Mouse (Mus musculus) stomach, embryonic 16.5 days (tissue): ENCODE results near the gene Lcmt2. TPM values are rescaled to one million over a fixed set of nuclear protein-coding genes. Genes with fewer than 3 reads are reported as not detected.

Experiments used
- ATAC-seq: fragments of 200-750 bp; cut with Nextera tagmentation; 2 replicates; pipeline ENCODE4 v1.8.0; 2017; ENCODE audit warnings: moderate number of reproducible peaks, moderate TSS enrichment; ENCODE audit not compliant: insufficient read depth, low FRiP score
- H3K27ac ChIP-seq: fragments of 300-500 bp; sonication (generic); 2 replicates; pipeline ENCODE4 v1.5.1; 2014; ENCODE audit warnings: low read length
- H3K27me3 ChIP-seq: fragments of 300-500 bp; sonication (generic); 2 replicates; pipeline ENCODE4 v1.6.1; 2014; ENCODE audit warnings: low read length, control low read depth, mixed read lengths; ENCODE audit not compliant: control insufficient read depth, insufficient read depth
- H3K36me3 ChIP-seq: fragments of 300-500 bp; sonication (generic); 2 replicates; pipeline ENCODE4 v1.6.1; 2014; ENCODE audit warnings: low read length; ENCODE audit not compliant: control insufficient read depth, insufficient read depth
- H3K4me1 ChIP-seq: fragments of 300-500 bp; sonication (generic); 2 replicates; pipeline ENCODE4 v1.6.1; 2014; ENCODE audit warnings: low read length, control low read depth, mixed read lengths; ENCODE audit not compliant: control insufficient read depth, insufficient read depth
- H3K4me2 ChIP-seq: fragments of 300-500 bp; sonication (generic); 2 replicates; pipeline ENCODE4 v1.6.1; 2014; ENCODE audit warnings: low read depth, low read length, mixed read lengths
- H3K4me3 ChIP-seq: fragments of 300-500 bp; sonication (generic); replicated peaks from 2 replicates; pipeline ENCODE4 v1.5.1; 2014; ENCODE audit warnings: mild to moderate bottlenecking, low read length
- H3K9ac ChIP-seq: fragments of 300-500 bp; sonication (generic); 2 replicates; pipeline ENCODE4 v1.6.1; 2014; ENCODE audit warnings: low read length
- H3K9me3 ChIP-seq: fragments of 300-500 bp; sonication (generic); replicated peaks from 2 replicates; pipeline ENCODE4 v1.6.1; 2016; ENCODE audit warnings: low read length, control low read depth; ENCODE audit not compliant: control insufficient read depth
- WGBS: fragments of 180-500 bp; shearing (Covaris S2); extraction: QIAGEN DNeasy Blood & Tissue Kit; methylation state at CpG from one replicate; pipeline ENCODE4 v1.1.7; 2014; 5-methylcytosine and 5-hydroxymethylcytosine counted together
- polyA plus RNA-seq: library from polyadenylated mRNA; unstranded; fragments of >200 nt; fragmentation: Nextera tagmentation; extraction: Ambion mirVana; gene quantifications from 2 replicates; pipeline ENCODE4 v1.2.1, GENCODE M21; 2015

The Lcmt2 gene
- 19.2 and 20.3 TPM in 2 replicates for polyA plus RNA-seq

DNA sequence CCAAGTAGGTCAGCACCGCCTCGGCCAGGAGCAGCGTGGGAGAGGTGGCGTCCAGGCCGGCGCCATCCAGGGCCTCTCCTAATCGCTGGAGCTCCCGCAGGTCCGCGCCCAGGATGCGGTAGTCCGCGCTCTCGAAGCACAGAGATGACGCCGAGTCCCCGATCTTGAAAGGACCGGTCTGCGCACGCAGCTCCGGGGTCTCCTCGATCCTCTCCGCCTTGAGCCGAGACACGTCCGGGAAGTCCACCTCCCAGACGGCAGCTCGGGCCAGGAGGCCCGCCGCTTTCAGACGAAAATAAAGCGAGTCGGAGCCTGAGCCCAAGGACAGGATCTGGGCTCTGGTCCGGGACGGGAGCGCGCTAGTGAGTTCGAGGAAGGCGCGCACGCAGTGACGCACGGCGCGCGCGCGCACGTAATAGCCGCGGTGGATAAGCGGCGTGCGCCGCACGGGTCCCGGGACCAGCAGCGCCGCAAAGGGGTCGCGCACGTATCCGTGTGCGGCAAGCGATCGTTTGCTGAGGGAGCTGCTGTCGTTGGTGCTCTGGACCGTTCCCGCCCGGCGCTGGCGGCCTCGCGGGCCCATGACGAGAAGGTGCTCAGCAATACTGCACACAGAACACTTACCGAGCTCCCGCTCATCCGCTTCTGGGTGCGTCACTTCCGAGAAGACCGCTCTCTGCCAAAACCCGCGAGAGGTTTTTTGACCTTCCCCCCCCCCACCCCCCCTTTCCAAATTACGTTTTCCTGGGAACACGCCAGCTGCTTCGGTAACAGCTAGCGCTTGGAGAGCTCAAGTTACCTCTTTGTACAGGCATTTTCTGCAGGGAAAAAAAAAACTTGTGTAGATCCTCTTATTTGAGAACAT is at the start of gene Lcmt2, which contains the start of gene Adal:
Gene Lcmt2, minus strand, starts transcription at position 636 of the 865 bp plus-strand sequence.
Gene Adal, plus strand, starts transcription at position 411 of the 865 bp plus-strand sequence.
- H3K27me3 ChIP-seq = no peaks in the 10 kb centered on the region
- peak within 1 kb of the TSS; percentile 77 for H3K4me3 ChIP-seq
- H3K9me3 ChIP-seq = no peaks in the 10 kb centered on the region
- under 1% methylated on average over 87 of the region's 87 CpGs for WGBS
- peak; percentile 96 for ATAC-seq
- H3K4me2 ChIP-seq = peak within 1 kb of the TSS; percentile 91
- peaks cover 18% of the 10 kb centered on the region for H3K4me1 ChIP-seq
- H3K9ac ChIP-seq = peak within 1 kb of the TSS; percentile 91
- peaks cover 10% of the 10 kb centered on the region; the same call in 1 of the 2 replicates for H3K36me3 ChIP-seq
- H3K27ac ChIP-seq = peak within 1 kb of the TSS; percentile 98

DNA sequence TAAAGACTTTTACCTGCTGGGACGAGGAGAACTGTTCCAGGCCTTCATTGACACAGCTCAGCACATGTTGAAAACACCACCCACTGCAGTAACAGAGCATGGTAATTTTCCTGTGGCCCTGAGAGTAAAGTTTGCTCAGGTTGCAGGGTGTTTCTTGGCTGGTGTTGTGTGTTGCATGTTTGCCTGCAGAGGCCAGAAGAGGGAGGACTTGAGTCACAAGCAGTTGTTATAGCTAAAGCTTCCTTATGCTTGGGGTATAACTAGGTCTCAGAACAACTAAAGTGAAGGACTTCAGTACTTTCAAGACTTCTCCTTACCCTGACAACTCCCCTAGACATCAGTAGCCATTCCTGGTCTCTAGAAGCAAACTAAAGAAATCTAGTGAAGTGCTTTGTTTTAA is 48.1 kb upstream of the Lcmt2 start:
- Histone ChIP-seq H3K27ac (no peak overlapping the region), H3K9ac (no peak overlapping the region), H3K4me3 (no peak overlapping the region), H3K4me2 (no peak overlapping the region), H3K4me1 (no peaks in the 10 kb centered on the region), H3K36me3 (peaks cover 26% of the 10 kb centered on the region), H3K9me3 (no peaks in the 10 kb centered on the region), H3K27me3 (no peaks in the 10 kb centered on the region)
- WGBS = 75% methylated on average over 1 of the region's 1 CpGs
- ATAC-seq = no peak

DNA sequence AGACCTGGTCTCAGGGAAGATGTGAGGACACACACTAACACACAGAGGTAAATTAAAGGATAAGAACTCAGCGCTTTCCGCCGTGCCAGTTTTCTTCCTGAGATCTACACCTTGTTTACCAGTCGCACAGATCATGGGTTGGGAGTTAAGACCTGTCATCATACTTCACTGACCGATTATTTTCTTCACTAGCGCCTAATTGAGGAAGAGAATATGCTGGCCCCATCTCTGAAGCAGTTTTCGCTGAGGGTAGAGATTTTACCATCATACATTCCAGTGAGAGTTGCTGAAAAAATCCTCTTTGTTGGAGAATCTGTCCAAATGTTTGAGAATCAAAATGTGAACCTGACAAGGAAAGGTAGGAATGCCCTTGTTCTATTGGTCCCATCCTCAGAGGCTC is 43.7 kb upstream of the Lcmt2 start:
- ATAC-seq = no peak
- peaks cover 12% of the 10 kb centered on the region for H3K36me3 ChIP-seq

DNA sequence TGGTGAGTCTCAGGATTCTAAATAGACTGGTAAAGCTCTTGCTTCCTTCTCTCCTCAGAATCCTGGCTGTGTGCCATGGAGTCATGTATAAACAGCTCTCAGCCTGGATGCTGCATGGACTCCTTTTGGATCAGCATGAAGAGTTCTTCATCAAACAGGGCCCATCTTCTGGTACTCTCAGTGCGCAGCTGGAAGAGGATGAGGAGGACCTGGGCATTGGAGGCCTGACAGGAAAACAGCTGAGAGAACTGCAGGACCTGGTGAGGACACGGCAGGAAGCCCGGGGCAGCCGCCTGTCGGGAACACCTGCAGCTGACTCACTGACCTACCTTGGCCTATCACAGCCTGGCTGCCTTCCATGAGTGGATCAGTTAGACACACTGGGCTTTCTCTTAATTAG is 43.0 kb upstream of the Lcmt2 start:
- no peak overlapping the region for H3K4me3 ChIP-seq
- no peaks in the 10 kb centered on the region for H3K4me1 ChIP-seq
- no peak overlapping the region for H3K4me2 ChIP-seq
- H3K36me3 ChIP-seq = peaks cover 13% of the 10 kb centered on the region
- H3K27me3 ChIP-seq = no peaks in the 10 kb centered on the region
- no peak for ATAC-seq
- H3K9me3 ChIP-seq = no peaks in the 10 kb centered on the region
- no peak overlapping the region for H3K27ac ChIP-seq
- no peak overlapping the region for H3K9ac ChIP-seq
- 79% methylated on average over 5 of the region's 5 CpGs for whole genome bisulfite sequencing

More for the DNA sequence above, 43.7 kb upstream of the Lcmt2 start:
- no peak overlapping the region for H3K4me3 ChIP-seq
- H3K9ac ChIP-seq = no peak overlapping the region
- no peak overlapping the region for H3K27ac ChIP-seq
- H3K4me2 ChIP-seq = no peak overlapping the region
- H3K4me1 ChIP-seq = no peaks in the 10 kb centered on the region
- 93% methylated on average over 7 of the region's 7 CpGs for WGBS
- H3K9me3 ChIP-seq = no peaks in the 10 kb centered on the region
- no peaks in the 10 kb centered on the region for H3K27me3 ChIP-seq

DNA sequence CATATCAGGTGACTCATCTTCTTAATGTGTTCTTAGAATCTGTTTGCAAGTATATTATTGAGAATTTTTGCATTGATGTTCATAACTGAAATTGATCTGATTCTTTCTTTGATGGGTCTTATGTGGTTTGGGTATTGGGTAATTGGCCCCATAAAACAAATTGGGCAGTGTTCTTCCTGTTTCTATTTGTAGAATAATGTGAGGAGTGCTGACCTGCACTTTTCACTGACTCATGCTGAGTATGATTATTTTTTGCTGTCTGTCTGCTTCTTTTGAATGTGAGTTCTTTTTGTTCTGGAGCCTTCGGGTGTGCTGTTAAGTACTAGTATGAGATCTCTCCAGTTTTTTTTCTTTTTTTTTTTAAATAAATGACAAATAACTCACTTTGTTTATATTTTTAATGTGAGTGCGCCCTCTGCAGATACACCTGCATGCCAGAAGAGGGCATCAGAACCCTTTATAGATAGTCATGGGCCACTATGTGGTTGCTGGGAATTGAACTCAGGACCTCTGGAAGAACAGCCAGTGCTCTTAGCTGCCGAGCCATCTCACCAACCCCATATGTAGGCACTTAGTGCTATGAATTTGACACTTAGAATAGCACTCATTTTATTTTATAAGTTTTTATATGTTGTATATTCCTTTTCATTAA is 38.5 kb upstream of the Lcmt2 start:
- Histone ChIP-seq H3K4me1 (no peaks in the 10 kb centered on the region), H3K27ac (no peak overlapping the region), H3K4me2 (no peak overlapping the region), H3K9me3 (no peaks in the 10 kb centered on the region), H3K9ac (no peak overlapping the region), H3K36me3 (peaks cover 13% of the 10 kb centered on the region), H3K27me3 (no peaks in the 10 kb centered on the region), H3K4me3 (no peak overlapping the region)
- no peak for ATAC-seq
- 93% methylated on average over 3 of the region's 3 CpGs for WGBS

DNA sequence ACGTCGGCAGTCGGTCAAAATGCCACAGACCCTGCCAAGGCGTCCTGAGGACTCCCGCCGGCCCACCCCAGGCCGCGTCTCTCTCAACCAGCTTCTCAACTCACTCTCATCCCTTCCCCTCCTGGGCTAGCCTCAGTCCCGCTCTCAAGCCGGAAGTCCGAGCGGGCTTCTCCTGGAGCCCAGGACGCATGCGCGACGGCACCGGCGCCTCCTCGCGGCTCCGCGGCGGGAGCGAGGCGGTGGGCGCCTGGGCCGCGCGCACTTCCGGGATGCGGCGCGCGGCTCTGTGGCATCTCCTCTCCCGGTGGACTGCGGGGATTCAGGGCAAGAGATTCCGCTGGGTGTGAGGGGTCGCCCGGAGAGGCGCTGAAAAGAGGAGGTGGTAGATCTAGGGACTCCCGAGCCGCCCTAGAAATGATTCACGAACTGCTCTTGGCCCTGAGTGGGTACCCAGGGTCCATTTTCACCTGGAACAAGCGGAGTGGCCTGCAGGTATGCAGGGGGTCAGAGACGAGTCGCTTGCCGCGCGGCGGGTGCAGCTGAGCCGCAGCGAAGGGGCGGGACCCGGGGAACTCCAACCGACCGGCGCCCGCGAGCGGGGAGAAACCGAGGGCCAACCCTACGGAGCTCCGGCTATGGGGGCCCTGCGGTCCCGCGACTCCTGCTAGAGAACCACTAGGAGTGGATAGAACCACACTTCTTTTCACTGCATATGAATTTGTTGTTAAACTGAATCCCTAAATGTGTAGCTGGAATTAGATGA is 30.7 kb upstream of the Lcmt2 start, which contains the start of gene Zscan29:
Gene Zscan29, minus strand, starts transcription at position 146 of the 763 bp plus-strand sequence.
- under 1% methylated on average over 66 of the region's 66 CpGs for WGBS
- H3K27ac ChIP-seq = peak within 1 kb of the TSS; percentile 91
- peak within 1 kb of the TSS; percentile 97 for H3K4me3 ChIP-seq
- H3K27me3 ChIP-seq = no peaks in the 10 kb centered on the region
- H3K36me3 ChIP-seq = 0 out of 2 replicates have a peak, but pooled peaks cover 6% of the 10 kb centered on the region
- peak within 1 kb of the TSS; percentile 92 for H3K9ac ChIP-seq
- ATAC-seq = peak; percentile 96
- H3K9me3 ChIP-seq = no peaks in the 10 kb centered on the region
- peaks cover 18% of the 10 kb centered on the region for H3K4me1 ChIP-seq
- peak within 1 kb of the TSS; percentile 76 for H3K4me2 ChIP-seq

DNA sequence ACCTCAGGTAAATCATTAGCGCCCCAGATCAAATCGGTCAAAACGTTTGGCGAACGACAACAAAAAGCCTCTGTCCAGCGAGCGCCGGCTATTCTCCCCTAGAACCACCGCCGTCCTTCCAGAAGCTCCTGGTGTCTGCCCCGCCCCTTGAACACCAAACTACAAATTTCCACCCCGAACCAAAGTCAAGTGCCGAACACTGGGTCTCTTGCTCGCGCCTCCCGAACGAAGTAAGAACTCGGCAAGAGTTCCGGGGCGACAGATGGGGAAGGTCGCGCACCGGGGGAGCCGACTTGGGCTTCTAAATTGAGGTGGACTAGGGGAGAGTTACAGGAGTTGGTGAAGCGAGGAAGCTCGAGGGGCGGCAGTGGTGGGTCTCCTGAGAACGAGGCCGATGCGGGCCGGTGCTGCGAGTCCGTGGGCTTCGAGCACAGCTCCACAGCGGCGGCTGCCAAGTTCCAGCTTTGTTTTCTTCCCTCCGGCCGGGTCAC is 30.1 kb upstream of the Lcmt2 start, which contains the start of gene Tubgcp4:
Gene Tubgcp4, plus strand, starts transcription at position 174 of the 491 bp plus-strand sequence.
- no peaks in the 10 kb centered on the region for H3K27me3 ChIP-seq
- H3K4me2 ChIP-seq = peak within 1 kb of the TSS; percentile 76
- ATAC-seq = peak; percentile 41; the same call in 1 of the 2 replicates
- peak within 1 kb of the TSS; percentile 92 for H3K9ac ChIP-seq
- H3K27ac ChIP-seq = peak within 1 kb of the TSS; percentile 91
- no peaks in the 10 kb centered on the region for H3K36me3 ChIP-seq
- WGBS = under 1% methylated on average over 38 of the region's 38 CpGs
- peak within 1 kb of the TSS; percentile 97 for H3K4me3 ChIP-seq
- H3K9me3 ChIP-seq = no peaks in the 10 kb centered on the region
- H3K4me1 ChIP-seq = peaks cover 18% of the 10 kb centered on the region

DNA sequence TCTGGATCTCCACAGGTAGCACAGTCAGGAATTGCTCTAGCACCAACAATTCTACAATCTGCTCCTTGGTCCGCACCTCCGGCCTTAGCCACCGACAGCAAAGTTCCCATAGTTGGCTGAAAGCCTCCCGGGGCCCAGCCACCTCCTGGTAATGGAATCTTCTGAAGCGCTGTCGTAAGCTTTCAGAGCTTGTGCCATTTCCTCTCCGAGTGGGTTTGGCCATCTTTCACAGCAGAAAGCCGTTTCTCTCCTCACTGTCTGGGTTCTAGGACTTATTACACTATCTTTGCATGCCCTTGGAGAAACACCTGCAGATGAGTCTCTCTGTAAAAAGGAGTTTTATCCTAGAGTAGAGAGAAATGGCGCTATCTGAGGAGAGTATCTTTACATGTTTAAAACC is 29.4 kb upstream of the Lcmt2 start:
- Histone ChIP-seq H3K9ac (peak overlapping the region; percentile 92), H3K27me3 (no peaks in the 10 kb centered on the region), H3K27ac (no peak overlapping the region; the same call in 1 of the 2 replicates), H3K36me3 (no peaks in the 10 kb centered on the region), H3K4me1 (peaks cover 18% of the 10 kb centered on the region), H3K4me2 (peak overlapping the region; percentile 76), H3K4me3 (peak overlapping the region; percentile 97), H3K9me3 (no peaks in the 10 kb centered on the region)
- ATAC-seq = no peak
- 2% methylated on average over 9 of the region's 9 CpGs for WGBS
